Mouse (Mus musculus): ENCODE measurements around the gene Bcl7b.

Bcl7b gene

GRCm38 (mm10) chr5:135168063-135169062 lies at the start of gene Bcl7b:
TSS of gene Bcl7b (plus strand) at chr5:135168283.
- DNase-seq (ENCODE audit: inconsistent age in 2 of 2, low spot score in 1 of 2) = peak; percentile 99

GRCm38 (mm10) chr5:135118589-135119081 lies 49.4 kb upstream of the Bcl7b start:
- peak; percentile 71 to 89 for DNase-seq (ENCODE audit: inconsistent age in 2 of 2, low spot score in 1 of 2)

- DNase-seq (ENCODE audit: inconsistent age in 2 of 2, low spot score in 1 of 2) = no peak
These were observed 47.3 kb upstream of the Bcl7b start for GRCm38 (mm10) chr5:135120753-135121152.

DNA sequence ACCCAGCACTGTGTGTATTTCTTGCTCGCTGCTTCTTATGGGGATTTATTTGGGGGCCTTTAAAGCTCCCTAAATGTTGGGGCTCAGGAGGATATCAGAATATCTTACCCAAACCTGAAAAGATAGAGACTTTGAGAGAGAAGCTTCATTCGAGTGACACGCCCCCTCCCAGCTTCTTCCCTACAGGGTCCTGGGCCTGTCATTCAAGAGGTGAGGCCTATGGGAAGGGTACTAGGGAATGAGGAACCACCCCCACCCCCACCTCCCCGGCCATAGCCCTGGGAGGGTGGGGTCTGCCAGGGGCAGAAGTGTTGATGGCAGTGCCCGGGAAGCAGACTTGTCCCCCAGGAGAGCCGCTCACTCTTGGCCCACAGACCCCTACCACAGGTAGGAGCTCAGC lies 42.0 kb upstream of the Bcl7b start:
- DNase-seq (ENCODE audit: inconsistent age in 2 of 2, low spot score in 1 of 2) = no peak

DNA sequence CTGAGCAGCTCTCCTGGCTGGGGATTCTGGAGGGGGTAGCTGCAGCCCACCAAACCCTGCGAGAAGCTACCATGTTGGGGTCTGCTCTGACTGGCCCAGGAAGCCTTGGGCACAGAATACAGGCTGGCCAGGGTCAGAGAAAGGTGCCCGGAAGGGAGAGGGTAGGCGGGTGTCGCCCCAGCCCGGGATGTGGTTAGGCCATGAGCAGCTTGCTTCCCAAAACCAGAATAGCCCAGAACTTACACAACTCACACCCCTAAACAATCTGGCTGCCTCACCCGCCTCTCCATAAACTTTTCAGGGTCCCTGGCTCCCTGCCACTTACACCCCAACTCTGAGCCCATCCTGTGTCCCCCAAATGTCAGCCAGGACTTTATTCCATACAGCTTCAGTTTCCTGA lies 40.4 kb upstream of the Bcl7b start:
- DNase-seq (ENCODE audit: inconsistent age in 2 of 2, low spot score in 1 of 2) = no peak

DNA sequence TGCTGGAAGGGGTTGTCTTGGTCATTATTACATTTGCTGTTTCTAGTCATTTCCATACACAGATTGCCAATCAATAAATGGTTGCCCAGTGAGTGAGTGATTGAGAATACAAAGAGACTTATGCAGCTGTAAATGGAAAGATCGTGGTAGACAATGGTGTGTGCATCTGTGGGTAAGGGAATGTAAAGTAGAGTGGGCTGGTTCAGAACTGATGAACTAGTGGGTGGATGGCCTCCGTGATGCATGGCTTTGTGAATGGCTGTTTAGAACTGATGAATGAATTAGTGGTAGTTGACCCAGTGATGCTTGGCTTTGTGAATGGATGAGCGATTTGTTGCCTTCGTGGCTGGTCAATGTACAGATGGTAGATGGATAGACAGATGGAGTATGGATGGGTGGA lies 38.3 kb upstream of the Bcl7b start:
- no peak for DNase-seq (ENCODE audit: inconsistent age in 2 of 2, low spot score in 1 of 2)

DNA sequence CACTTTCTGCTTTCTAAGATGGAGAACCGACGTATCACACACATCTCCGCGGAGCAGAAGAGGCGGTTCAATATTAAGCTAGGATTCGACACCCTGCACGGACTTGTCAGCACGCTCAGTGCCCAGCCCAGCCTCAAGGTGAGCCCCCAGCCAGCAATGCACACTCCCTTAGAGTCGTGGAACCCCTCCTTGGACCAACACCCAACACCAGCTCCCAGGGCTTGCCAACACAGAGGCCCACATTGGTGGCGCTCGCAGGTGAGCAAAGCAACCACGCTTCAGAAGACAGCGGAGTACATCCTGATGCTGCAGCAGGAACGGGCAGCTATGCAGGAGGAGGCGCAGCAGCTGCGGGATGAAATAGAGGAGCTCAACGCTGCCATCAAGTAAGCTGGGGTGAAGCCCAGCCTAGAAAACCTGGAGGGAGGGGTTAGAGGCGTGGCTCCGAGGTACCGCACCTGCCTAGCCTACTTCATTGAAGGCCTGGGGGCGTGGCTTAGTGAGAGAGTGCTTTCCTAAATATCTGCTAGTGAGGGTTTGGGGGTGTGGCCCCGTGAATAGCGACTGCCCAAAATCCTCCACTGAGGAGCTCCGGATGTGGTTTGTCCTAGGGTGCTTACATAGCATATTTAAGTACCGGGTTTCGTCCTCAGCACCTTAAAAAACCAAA lies 34.2 kb upstream of the Bcl7b start:
- peak; percentile 24 to 55 for DNase-seq (ENCODE audit: inconsistent age in 2 of 2, low spot score in 1 of 2)

GRCm38 (mm10) chr5:135134534-135134933 lies 33.5 kb upstream of the Bcl7b start:
- peak in 1 of 2 experiments; percentile 69 for DNase-seq (ENCODE audit: inconsistent age in 2 of 2, low spot score in 1 of 2)

DNA sequence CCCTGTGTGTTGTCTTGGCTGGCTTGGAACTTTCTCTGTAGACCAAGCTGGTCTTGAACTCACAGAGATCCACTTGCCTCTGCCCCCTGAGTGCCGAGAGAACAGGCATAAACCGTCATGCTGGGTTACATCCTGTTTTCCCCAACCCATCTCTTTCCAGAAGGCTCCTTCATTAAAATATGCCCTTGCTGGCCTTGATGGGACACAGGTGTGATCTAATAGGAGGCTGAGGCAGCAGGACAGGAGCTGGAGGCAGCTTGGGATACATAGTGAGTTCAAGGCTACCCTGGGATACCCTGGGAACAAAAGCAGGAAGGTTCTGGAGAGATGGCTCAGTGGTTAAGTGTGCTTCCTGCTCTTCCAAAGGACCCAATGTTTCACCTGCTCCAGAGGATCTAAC lies 28.2 kb upstream of the Bcl7b start:
- no peak for DNase-seq (ENCODE audit: inconsistent age in 2 of 2, low spot score in 1 of 2)

GRCm38 (mm10) chr5:135144469-135144868 lies 23.6 kb upstream of the Bcl7b start:
- no peak for DNase-seq (ENCODE audit: inconsistent age in 2 of 2, low spot score in 1 of 2)

- no peak for DNase-seq (ENCODE audit: inconsistent age in 2 of 2, low spot score in 1 of 2)
These were observed 22.6 kb upstream of the Bcl7b start for GRCm38 (mm10) chr5:135145532-135145931.

- DNase-seq (ENCODE audit: inconsistent age in 2 of 2, low spot score in 1 of 2) = no peak
These were observed 22.1 kb upstream of the Bcl7b start for GRCm38 (mm10) chr5:135145955-135146354.

DNA sequence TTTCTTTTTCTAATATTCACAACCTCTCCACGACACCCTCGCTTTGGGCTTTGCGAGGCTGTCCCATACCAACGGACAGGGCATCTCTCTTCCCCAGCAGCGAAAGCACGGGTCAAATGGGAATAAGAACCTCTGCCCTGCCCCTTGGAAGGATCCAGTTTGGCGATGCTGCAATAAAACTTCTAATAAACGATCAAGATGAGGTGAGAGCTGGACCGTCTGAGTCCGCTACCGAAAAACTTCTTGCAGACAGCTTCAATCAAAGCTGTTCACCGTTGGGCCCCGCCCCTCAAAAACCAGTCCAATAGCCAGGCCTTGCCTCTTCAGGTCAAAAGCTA lies 19.4 kb upstream of the Bcl7b start:
- no peak for DNase-seq (ENCODE audit: inconsistent age in 2 of 2, low spot score in 1 of 2)

DNA sequence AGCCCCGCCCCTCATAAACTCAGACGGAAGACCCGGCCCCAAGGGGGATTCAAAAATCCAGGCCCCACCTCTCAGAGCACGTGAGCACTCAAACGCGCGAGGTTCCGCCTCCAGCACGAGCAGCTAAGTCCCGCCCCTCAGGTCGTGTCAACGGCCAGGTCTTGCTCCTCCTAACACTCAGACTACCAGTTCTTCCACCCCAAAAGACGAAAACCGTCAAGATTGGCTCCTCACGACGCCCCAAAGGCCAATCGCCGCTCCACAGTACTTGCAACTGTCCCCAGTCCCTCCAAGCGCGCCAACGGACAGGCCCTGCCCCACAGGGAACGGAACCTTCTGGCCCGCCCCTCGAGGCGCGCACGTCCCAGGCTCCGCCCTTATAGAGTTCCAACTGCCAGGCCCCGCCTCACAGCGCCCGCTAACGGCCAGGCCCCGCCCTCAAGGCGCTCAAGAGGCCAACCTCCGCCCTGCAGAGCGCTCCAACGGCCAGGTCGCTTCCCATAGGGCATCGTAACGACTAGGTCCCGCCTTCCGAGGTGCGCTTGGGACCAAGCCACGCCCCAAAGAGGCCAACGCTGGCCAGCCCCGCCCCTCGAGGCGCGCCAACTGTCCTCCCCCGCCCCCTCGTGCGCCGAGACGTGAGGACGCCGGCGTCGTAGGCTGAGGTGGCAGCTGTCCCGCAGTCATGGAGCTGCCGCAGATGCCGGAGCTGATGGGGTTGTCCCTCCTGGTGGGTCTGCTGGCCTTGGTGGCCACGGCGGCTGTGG lies 18.8 kb upstream of the Bcl7b start, which contains the start of gene Tbl2:
TSS of gene Tbl2 (plus strand) at position 605 of the 767 bp plus-strand sequence.
- DNase-seq (ENCODE audit: inconsistent age in 2 of 2, low spot score in 1 of 2) = peak; percentile 100

GRCm38 (mm10) chr5:135149820-135150178 lies 18.3 kb upstream of the Bcl7b start:
- DNase-seq (ENCODE audit: inconsistent age in 2 of 2, low spot score in 1 of 2) = no peak

DNA sequence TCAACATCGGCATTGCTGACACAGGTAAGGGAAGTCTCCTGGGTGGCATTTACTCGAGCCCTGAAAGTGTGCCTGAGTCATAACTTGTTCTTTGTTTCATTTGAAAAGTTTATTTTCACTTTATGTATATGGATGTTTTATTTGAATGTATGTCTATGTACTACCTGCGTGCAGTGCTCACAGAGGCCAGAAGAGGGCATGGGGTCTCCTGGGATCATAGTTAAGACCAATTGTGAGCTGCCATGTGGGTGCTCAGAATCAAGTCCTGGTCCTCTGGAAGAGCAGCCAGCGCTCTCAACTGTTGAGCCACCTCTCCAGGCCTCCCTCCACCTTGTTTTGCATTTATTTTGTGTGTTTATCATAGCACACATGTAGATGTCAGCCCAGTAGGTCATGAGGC lies 11.6 kb upstream of the Bcl7b start:
- DNase-seq (ENCODE audit: inconsistent age in 2 of 2, low spot score in 1 of 2) = no peak

GRCm38 (mm10) chr5:135161221-135161620 lies 6.9 kb upstream of the Bcl7b start:
- peak in 1 of 2 experiments; percentile 69 for DNase-seq (ENCODE audit: inconsistent age in 2 of 2, low spot score in 1 of 2)

DNA sequence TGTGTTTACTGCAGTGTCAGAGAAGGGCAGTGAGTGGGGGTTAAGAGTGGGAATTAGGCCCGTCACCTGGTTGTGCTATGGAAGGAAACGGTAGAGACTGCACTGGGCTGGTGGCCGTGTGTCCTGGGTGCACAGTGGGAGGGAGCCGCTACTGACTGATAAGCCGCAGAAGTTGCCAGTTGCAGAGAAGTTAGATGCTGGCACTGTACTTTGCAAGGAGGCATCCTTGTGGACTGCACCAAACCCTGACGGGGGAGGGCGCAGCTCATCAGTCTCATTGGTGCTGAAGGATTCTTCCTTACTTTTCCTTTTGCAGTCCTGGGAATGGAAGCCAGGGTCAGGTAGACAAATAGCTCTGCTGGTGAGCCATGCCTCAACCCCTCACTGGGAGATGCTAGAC lies 6.4 kb upstream of the Bcl7b start:
- no peak for DNase-seq (ENCODE audit: inconsistent age in 2 of 2, low spot score in 1 of 2)

DNA sequence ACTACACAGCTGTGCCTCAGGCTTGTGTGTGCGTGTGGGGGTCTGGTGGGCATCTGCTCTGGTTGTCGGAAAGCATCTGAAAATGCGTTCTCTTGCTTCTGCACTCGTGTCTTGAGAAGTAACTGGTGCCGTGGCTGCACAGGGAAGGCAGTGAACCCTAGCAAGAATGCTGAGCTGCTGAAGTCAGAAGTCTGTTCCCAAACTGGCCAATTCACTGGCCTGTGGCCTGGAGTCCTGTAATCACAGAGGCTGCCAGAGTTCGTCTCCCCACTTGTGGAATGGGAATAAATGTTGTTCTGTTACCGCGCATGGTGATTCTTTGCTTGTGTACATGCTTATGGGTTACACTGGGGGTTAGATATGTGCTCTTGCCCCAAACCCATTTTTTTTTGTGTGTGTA lies 5.7 kb upstream of the Bcl7b start:
- DNase-seq (ENCODE audit: inconsistent age in 2 of 2, low spot score in 1 of 2) = no peak

DNA sequence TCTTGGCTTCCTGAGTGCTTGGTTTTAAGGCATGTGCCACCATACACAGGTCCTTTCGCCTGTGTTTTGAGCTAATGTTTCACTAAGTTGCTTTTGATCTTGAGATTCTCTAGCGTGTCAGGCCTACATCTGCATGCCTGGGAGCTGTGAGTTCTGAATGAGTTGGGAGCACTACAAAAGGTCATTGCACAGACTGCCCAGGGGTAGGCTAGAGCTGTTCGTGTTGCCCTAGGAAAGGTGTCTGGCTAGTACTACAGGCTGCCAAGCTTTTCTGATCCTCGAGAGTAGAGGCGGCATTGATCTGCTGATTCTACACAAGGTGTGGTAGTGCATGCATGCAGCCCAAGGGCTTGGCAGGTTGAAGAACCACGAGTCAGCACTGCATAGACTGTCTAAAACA lies 5.3 kb upstream of the Bcl7b start:
- DNase-seq (ENCODE audit: inconsistent age in 2 of 2, low spot score in 1 of 2) = no peak

- peak in 1 of 2 experiments; percentile 67 for DNase-seq (ENCODE audit: inconsistent age in 2 of 2, low spot score in 1 of 2)
These were observed 1.2 kb upstream of the Bcl7b start for GRCm38 (mm10) chr5:135166909-135167308.

Measured in adrenal gland, adult (tissue).